Mouse (Mus musculus) left cerebral cortex, adult 8-10 months (tissue): ENCODE measurements around the gene Lyst. TPM values are rescaled to one million over a fixed set of nuclear protein-coding genes. Genes with fewer than 3 reads are reported as not detected.
A peak's percentile ranks its signal among the peaks of the same experiment; 100 is the strongest.
"Not testable (repeated sequence)": the region's sequence is repeated elsewhere in the genome, so short reads cannot be mapped to it uniquely, and the experiment has no call there.

Experiments used
- DNase-seq, 2 experiments: peaks; one replicate each; pipeline ENCODE4 v3.0.0; 2022; ENCODE audit warnings: low spot score in 2 of 2
- total RNA-seq, 4 experiments: library from RNA; stranded (reverse); gene quantifications; 2 replicates each; pipeline ENCODE4 v1.2.4; 2022

Gene Lyst
- total RNA-seq, 4 experiments from 2014 or later, result 54.0 to 66.9 (median 61.0) TPM

GRCm38 (mm10) chr13:13778837-13779458, 188.8 kb downstream of the Lyst start:
- no peak for DNase-seq

- DNase-seq, result no peak
Observed at GRCm38 (mm10) chr13:13780271-13780670, 190.1 kb downstream of the Lyst start.

GRCm38 (mm10) chr13:13781026-13781425, 190.8 kb downstream of the Lyst start:
- DNase-seq, result no peak

GRCm38 (mm10) chr13:13783296-13783695, 193.1 kb downstream of the Lyst start:
- no peak for DNase-seq

GRCm38 (mm10) chr13:13783894-13784419, 193.8 kb downstream of the Lyst start, which contains the start of gene Gng4:
Gng4 (plus strand) TSS chr13:13784059.
- DNase-seq, result peak; percentile 66 to 70

- no peak for DNase-seq
Observed at GRCm38 (mm10) chr13:13784420-13784936, 194.3 kb downstream of the Lyst start.

- DNase-seq, result no peak
Observed at GRCm38 (mm10) chr13:13784981-13785783, 195.0 kb downstream of the Lyst start.

- DNase-seq, result no peak
Observed at GRCm38 (mm10) chr13:13786971-13787370, 196.8 kb downstream of the Lyst start.

GRCm38 (mm10) chr13:13788070-13788469, 197.9 kb downstream of the Lyst start:
- DNase-seq, result no peak

- DNase-seq, result peak in 1 of 2 experiments; percentile 76
Observed at GRCm38 (mm10) chr13:13791981-13792380, 201.8 kb downstream of the Lyst start.

- DNase-seq, result no peak
Observed at GRCm38 (mm10) chr13:13795166-13795832, 205.1 kb downstream of the Lyst start.

- DNase-seq, result no peak
Observed at GRCm38 (mm10) chr13:13796082-13796481, 205.9 kb downstream of the Lyst start.

- not testable (repeated sequence) for DNase-seq
Observed at GRCm38 (mm10) chr13:13797816-13798215, 207.6 kb downstream of the Lyst start.

GRCm38 (mm10) chr13:13798775-13799174, 208.6 kb downstream of the Lyst start:
- no peak for DNase-seq

- DNase-seq, result no peak
Observed at GRCm38 (mm10) chr13:13808337-13809132, 218.3 kb downstream of the Lyst start.

GRCm38 (mm10) chr13:13810885-13811284, 220.7 kb downstream of the Lyst start:
- no peak for DNase-seq

- DNase-seq, result no peak
Observed at GRCm38 (mm10) chr13:13818696-13819095, 228.5 kb downstream of the Lyst start.

GRCm38 (mm10) chr13:13820234-13821123, 230.3 kb downstream of the Lyst start:
- DNase-seq, result no peak

GRCm38 (mm10) chr13:13824946-13825345, 234.7 kb downstream of the Lyst start:
- no peak for DNase-seq

- no peak for DNase-seq
Observed at GRCm38 (mm10) chr13:13826533-13826932, 236.3 kb downstream of the Lyst start.
